Mouse (Mus musculus) T-helper 2 cell (primary cell): ENCODE measurements around the gene Idnk.

Experiments
- in situ Hi-C: fragments of 300-600 bp; cut with MboI, MseI; formaldehyde crosslinking; loops from one replicate; pipeline ENCODE4 v1.15.1; 2025; ENCODE audit warnings: high pct_unique_total_duplicates

The Idnk gene

GRCm38 (mm10) chr13:58192146-58192545 lies 34.7 kb downstream of the Idnk start:
- in situ Hi-C loops, result no loop called here

GRCm38 (mm10) chr13:58193221-58193620 lies 35.8 kb downstream of the Idnk start:
- in situ Hi-C loops, result no loop called here

- in situ Hi-C loops, result no loop called here
Observed at GRCm38 (mm10) chr13:58194908-58195307, 37.5 kb downstream of the Idnk start.

- in situ Hi-C loops, result no loop called here
Observed at GRCm38 (mm10) chr13:58197211-58197610, 39.8 kb downstream of the Idnk start.

- in situ Hi-C loops, result no loop called here
Observed at GRCm38 (mm10) chr13:58197981-58198640, 40.7 kb downstream of the Idnk start.

- in situ Hi-C loops, result no loop called here
Observed at GRCm38 (mm10) chr13:58201343-58201742, 43.9 kb downstream of the Idnk start.

- in situ Hi-C loops, result no loop called here
Observed at GRCm38 (mm10) chr13:58201908-58202307, 44.5 kb downstream of the Idnk start.

GRCm38 (mm10) chr13:58202903-58203302 lies 45.5 kb downstream of the Idnk start:
- in situ Hi-C loops, result no loop called here

- in situ Hi-C loops, result no loop called here
Observed at GRCm38 (mm10) chr13:58204202-58204601, 46.8 kb downstream of the Idnk start.

GRCm38 (mm10) chr13:58204986-58205385 lies 47.5 kb downstream of the Idnk start:
- in situ Hi-C loops, result no loop called here

GRCm38 (mm10) chr13:58206084-58206483 lies 48.6 kb downstream of the Idnk start:
- in situ Hi-C loops, result no loop called here

- in situ Hi-C loops, result loop anchor here (5.0 to 10.0 kb wide), 2 partner anchors 93 to 174 kb away; partner anchors contain the start of gene 2210016F16Rik
Observed at GRCm38 (mm10) chr13:58210441-58210840, 53.0 kb downstream of the Idnk start.

GRCm38 (mm10) chr13:58212530-58212929 lies 55.1 kb downstream of the Idnk start:
- in situ Hi-C loops, result loop anchor here (5.0 to 10.0 kb wide), 2 partner anchors 95 to 172 kb away; partner anchors contain the start of gene 2210016F16Rik

- in situ Hi-C loops, result loop anchor here (5.0 to 10.0 kb wide), 2 partner anchors 96 to 171 kb away; partner anchors contain the start of gene 2210016F16Rik
Observed at GRCm38 (mm10) chr13:58213801-58214200, 56.4 kb downstream of the Idnk start.
